Mouse (Mus musculus) lung, postnatal 14 days (tissue): Measurements from ENCODE around the gene C4bp.
"Not testable (repeated sequence)": the region's sequence is repeated elsewhere in the genome, so short reads cannot be mapped to it uniquely, and the experiment has no call there.

Source experiments
- DNase-seq: peaks from one replicate; pipeline ENCODE4 v3.0.0; 2021

Gene C4bp

DNA sequence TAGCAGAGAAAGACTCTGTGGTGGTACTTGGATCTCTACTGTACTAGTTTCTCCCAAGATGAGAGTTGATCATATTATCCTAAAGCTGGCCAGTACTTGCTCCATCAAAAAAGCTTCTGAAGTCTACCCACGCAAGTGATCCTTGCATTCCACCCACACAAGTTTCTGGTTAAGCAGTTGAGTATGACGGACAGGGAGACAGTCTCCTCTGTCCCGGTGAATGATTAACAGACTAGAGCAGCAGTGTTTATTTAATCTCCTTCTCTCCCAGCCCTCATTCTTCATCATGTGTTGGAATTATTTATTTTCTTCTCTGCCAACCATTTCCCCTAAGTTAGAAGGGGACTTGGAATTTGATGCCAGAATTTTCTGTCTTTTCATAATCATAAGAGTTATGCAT lies at the start of gene C4bp:
TSS of gene C4bp (minus strand) at position 179 of the 400 bp plus-strand sequence.
- DNase-seq = no peak

DNA sequence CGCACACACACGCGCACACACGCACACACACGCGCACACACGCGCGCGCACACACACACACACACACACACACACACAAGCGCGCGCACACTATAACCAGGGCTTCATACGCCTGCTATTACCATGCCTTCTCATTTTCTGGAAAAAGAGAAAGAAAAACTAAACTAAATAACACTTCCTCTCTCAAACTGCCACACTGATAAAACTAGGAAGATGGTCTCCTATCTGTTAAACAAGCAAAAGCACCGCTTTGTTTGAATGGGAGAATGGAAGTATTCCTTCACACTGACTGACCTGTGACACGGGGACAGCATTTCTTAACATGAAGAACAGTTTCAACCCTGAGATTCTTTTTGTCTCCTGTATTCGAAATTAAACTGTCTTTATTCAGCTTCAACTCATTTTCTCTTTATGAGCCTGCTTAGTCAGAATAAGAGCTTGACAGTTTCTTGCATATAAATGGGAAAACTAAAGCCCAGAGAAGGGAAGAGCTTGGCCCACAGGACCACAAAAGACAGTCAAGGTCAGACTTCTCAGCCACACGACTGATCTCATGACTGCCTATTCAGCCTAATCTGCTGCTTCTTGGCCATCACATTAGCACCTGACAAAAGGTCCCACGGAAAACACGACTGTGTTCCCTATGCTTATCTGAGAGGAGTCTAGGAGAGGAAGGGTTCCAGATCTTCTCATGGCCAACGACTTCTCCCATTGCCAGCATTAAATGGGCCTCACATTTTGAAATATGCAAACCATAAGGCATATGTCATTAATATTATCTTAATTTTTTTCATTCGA lies 49.0 kb upstream of the C4bp start:
- no peak for DNase-seq

DNA sequence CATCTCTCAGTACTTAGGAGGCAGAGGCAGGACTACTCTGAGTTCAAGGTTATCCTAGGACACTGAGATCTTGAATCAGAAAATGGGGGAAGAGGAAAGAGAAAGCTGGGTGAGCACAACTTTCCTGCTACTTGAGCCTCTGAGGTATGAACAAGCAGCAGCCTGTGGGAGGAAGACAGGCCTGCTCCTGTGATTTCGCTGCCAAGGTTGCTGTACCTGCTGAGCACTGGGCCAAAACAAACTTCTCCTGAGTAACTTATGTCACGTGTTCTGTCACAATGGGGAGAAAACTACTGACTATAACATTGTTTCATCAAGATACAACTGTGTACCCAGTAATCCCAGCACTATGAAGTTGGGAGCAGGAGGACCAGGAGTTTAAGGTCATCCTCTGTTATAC lies 42.2 kb upstream of the C4bp start:
- DNase-seq = peak; percentile 34

DNA sequence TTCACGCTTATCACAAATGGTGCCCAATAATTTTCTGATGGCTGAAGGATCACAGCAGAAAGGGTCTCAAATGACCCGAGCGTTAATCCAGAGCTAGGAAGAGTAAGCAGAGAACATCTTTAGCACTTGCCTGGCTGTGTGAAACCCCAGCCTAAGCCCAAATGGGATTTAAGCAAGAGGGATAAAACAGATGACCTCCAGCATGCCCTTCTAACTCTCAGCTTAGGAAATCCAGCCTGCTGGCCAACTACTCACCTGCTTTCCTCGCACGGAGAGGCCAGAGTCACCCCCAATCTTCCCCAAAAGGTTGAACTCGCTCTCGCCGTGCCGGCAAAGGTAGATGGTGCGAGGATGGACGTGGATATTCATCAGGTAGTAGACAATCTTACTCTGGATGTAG lies 40.5 kb upstream of the C4bp start:
- no peak for DNase-seq

DNA sequence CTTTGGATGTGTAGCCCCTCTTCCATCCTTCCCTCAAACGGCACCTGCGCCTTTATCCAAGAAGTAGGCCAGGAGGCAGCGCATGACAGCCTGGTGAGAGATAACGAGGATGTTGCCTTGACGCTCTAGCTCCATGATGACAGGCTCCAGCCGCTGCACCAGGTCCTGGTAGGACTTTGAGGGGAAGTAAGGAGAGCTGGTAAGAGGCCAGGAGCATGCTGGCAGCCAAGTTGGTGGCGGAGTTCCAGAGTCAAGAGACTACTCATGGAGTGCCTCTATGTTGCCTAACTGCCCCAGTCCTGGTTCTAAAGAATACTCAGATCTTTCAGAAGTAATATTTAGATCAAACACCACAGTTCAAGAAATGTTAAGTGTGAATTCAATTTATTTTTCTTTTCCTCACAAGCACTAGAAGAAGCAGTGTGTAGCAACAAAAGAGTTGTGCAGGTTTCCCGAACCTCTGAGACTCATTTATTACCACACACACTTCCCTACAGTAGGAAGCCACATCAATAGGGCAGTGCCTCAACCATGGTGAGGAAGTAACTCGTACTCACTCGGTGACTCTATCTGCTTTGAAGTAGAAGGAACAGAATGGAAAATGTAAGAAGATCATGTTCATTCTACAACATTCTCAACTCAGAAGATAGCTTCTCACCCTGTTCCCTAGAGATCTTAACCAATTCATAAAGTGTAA lies 38.7 kb upstream of the C4bp start:
- DNase-seq = peak; percentile 75

DNA sequence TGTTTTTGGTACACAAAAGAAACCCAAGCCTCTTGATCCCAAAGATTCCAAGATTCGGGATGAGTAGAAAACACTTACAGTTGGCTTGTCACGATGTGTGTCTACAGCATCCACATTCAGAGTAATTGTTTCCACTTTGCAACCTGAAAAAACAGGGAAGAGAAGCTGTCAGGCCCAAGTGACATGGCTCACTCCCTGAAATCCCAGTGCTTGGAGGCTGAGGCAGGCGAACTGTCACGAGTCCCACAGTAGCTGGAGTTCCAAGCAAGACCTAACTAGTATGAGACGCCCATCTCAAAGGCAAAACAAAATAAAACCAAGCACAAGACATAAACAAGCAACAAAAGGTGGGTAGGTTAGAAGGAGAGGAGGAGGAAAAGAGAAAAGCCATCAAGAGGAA lies 37.2 kb upstream of the C4bp start:
- no peak for DNase-seq

DNA sequence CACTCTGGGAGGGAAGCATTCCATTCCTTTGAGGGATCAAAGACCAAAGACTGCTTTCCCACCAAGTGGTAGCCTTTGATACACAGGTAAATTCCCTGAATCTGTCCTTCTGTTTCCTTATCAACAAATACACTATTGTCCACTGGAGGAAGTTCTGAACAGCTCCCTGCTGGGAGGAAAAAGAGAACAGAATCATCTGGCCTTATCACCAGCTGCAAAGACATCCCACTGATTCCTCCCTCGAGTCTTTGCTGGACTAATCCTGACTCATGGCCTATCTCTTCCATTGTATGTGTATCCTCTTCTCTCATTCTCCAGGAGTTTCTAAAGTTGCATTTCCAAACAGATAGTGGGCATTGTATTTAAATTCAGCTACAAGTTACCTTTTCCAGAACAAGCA lies 22.5 kb upstream of the C4bp start:
- DNase-seq = no peak

DNA sequence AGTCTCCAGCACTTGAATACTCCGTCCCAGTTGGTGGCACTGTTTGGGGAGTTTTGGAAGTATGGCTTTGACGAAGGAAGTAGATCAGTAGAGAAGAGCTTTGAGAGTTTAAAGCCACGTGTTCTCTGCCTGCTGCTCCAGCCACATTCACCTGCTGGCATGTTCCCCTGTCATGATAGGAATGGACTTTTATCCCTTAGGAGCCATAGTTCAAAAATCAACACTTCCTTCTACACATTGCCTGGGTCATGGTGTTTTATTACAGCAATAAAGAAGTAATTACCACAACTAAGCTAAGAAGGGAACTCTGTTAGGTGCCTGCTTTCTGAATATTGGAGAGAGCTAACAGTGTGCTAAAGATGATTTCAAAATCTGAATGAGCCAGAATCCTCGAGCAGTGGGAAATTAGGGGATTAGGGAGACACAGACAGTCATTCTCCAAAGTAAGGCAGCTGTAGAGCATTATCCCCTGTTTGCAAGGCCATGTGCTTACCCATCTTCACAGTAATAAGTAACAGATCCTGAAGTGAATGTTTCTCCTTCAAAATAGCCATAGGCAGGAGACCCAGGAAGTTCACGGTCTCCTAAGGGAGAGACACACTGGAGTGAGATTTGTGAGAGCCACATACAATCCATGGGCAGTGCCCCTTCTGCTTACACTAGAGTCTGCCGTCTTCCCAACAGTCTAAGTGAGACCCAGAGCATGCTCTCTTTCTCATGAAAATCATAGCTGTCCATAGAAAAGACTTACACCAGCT lies 20.4 kb upstream of the C4bp start:
- no peak for DNase-seq

DNA sequence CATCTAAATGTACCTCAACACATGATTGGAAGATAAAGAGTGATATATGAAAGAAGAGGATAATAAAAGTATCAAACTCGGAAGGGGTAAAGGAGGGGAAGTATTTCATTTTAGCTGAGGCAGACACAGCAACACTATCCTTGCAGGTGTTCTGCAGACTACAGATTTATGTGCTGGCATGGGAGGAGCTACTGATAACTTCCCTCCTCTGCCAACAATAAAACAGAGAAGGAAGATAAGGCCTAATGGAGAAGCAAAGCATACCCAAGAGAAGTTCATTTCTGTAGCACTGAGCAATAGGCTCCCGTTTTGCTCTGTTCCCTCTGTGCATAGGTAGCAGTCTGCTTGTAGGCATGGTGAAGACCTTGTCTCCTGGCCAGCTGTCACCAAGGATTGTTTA lies 19.6 kb upstream of the C4bp start:
- DNase-seq = no peak

DNA sequence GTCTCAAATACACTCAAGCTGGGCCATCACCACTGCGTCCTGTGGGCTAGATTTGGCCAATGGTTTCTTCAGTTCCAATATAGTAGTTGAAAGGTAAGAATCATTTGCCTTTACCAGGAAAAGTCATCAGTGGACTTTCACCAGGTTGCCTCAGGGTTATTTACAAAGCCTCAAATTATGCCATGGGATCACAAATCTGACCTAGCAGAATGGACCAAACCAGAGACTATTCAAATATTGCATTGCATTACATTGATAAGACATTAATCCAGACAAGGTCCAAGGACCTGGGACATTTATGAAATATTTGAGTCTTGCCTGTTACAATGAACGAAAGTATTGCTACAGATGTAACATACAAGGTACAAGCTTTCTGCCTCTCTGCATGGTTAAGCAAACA lies 17.1 kb upstream of the C4bp start:
- DNase-seq = no peak

DNA sequence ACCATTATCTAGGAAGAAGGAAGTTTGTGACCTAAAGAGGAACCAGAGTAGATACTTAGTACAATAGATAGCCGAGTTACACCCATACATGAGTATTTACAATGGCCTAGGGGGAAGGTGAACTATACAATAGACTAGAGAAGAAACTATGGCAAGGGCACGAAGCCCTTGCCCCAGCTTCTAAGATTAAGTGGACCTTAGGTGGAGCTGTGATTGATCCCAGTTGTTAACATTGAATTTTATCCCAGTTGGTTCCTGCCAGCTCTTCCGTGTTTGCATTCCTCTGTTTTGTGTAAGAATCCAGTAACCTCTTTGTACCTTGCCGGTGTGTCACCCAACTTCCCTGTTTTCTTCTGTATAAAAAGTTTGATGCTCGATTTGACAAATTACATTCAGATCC lies 2.1 kb upstream of the C4bp start:
- DNase-seq = not testable (repeated sequence)

DNA sequence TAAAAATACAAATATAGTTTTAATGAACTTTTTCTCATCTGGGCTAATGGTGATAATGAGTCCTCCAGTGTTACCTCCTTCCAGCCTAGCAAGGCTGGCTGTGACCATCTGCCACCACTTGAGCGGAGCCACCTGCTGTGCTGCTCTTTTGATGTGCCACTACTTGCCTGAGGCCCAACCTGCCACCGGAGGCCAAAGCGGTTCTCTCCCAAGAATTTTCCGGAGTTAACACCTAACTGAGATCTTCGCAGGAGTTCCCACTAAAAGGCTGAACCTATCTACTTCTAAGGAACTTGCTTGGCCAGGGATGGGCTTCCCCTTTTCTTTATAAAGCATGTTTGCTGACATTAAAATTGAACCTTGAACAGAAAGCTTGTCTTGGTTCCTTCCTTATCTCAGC lies 1.8 kb downstream of the C4bp start:
- DNase-seq = not testable (repeated sequence)

DNA sequence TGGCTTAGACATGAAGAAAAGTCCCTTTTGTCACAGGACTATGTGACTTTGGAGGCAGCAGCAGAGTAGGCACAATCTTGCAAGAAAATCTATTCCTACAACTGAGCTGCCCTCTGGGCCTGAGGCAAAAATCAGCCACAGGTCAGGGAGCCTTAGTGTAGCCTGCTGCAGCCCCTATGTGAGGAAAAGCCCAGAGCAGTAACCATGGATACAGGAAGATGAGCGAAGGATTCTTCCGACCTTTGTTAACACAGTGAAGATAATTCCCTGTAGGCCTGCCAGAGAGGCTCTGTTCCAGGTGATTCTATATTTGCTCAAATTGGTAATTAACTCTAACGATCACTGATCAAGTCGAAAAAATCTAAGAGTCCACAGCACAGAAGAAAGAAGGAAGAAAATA lies 17.3 kb downstream of the C4bp start:
- DNase-seq = no peak

DNA sequence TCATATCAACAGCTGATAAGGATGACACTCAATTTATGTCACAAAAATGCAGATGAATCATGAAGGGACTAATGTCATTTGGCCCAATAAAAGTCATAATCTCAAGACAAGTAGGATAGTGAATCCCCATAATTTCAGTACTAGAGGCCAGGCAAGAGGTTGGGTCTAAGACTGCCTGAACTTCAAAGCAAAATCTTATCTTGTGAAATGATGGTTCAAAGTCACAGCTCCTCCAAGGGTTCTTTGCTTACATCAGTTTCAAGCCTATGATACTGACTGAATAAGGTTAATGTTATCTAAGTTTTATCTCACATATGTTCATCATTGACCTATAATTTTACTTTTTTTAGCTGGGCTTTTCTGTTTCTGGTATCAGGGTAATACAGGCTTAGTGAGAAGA lies 20.5 kb downstream of the C4bp start:
- DNase-seq = no peak

DNA sequence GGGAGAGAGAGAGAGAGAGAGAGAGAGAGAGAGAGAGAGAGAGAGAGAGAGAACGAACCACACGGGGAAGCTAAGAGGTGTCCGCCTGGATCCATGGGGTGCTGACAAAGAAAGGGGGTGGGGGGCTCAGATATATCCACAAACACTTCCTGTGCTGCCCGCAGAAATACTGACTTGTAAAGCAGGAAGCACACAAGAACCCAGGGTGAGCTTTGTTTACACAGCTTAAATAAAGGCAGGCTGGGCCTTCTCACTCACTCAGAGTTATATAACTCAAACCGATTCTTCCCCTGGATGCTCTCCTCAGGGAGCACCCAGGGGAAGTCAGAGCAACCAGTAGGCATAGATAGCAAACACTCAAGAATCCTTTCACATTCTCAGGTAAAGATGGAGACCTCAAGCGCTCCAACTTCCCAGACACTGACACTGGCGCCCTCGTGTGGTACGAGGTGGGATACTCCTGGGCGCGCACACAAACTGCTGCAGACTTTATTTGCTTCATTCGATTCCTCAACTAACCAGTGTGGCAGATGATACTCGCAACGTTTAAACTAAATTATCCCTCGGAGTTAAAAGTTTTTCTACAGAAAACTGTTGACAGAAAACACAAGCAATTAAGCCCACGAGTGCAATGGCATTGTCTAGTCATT lies 27.5 kb downstream of the C4bp start:
- DNase-seq = peak; percentile 80

DNA sequence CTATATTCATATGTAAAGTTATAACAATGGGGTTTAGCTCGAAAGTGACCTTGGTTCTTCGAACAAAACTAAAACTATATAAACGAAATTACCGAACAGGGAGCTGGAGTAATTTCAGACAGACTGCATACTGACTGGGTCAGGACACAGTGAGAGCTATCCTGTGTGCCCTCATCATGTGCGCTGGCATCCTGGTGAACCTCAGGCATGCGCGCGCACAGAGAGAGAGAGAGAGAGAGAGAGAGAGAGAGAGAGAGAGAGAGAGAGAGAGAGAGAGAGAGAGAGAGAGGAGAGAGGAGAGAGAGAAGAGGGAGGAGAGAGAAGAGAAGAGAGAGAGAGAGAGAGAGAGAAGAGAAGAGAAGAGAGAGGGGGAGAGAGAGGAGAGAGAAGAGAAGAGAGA lies 28.1 kb downstream of the C4bp start:
- no peak for DNase-seq

DNA sequence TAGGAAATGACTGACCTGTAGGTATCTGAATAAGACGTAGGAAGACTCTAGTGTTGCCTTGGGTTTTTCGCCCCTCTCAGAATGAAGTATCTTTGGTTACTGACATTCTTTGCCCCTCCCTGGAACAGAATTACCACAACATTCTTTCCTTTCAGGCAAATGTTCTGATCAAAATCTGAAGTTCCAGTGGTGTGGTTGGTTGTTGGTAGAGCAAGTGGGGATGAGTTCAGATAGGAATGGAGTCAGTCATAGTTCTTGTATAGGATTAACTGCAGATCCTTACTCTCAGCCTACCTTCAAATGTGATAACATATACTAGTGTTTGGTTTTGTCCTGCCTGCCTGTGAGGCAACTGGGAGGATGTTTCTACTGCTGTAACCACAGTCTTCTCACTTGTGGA lies 31.9 kb downstream of the C4bp start, which contains the start of gene Zp3r:
TSS of gene Zp3r (minus strand) at position 101 of the 400 bp plus-strand sequence.
- no peak for DNase-seq

DNA sequence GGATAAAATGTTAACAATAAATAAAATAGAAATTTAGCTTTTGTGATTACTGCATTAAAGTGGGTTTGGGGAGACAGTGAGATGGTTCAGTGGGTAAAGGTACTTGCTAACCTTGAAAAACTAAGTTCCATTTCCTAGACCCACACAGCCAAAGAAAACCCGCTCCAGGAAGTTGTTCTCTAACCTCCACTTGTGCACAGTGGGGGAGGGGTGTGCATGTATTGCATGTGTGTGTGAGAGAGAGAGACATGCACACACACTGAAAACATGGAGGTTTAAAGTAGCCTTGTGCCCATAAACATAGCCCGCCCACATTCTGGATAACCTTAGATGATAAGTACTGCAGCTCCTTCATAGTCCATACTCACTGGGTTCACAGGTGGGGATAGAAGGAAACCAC lies 65.1 kb downstream of the C4bp start:
- no peak for DNase-seq

DNA sequence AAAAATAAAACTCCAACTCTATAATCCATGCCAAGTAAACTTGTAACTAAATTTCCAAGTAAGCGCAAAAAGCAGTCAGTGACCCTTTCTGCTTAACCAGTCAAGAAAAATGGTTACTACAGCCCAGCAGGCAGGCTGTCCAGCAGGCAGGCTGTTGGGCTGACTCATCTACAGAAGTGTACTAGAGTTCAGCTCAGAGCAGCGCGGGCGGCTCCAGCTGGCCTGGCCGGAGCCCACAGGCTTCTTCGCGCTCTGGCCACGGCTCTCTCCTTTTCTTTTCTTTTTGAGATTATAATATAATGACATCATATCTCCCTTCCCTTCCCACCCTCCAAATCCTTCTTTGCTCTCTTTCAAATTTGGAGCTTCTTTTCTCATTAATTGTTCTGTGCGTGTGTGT lies 72.8 kb downstream of the C4bp start:
- peak; percentile 2 for DNase-seq
